Mouse (Mus musculus): ENCODE measurements around the gene Ssr1. TPM values are rescaled to one million over a fixed set of nuclear protein-coding genes. Genes with fewer than 3 reads are reported as not detected.

Ssr1 gene
- polyA plus RNA-seq, 1 experiment: 10.5 TPM

DNA sequence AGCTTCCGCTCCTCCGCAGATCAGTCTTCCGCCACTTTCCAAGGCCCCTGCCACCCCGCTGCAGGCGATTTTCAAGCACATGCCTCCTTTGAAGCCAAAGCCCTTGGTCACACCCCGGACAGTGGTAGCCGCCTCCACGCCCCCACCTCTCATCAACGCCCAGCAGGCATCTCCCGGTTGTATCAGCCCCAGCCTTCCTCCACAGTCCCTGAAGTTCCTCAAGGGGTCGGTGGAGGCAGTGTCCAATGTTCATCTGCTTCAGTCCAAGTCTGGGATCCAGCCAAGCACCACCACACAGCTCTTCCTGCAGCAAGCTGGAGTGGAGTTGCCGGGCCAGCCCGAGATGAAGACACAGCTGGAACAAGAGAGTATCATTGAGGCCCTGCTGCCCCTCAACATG, 63.9 kb downstream of the Ssr1 start:
- Histone ChIP-seq H3K36me3 (ENCODE audit: control insufficient read depth, insufficient read depth, low read length) (peaks cover 4% of the 10 kb centered on the region; the same call in 1 of the 2 replicates), H3K4me3 (ENCODE audit: insufficient read depth, low read depth, low read length) (no peak overlapping the region), H3K27me3 (replicated peaks; ENCODE audit: control insufficient read depth, insufficient read depth, low read length) (no peaks in the 10 kb centered on the region), H3K4me1 (ENCODE audit: control insufficient read depth, insufficient read depth, low read length) (peaks cover 15% of the 10 kb centered on the region), H3K27ac (ENCODE audit: insufficient read depth, low read depth, low read length) (no peak overlapping the region)
- TF ChIP-seq CTCF (conservative IDR thresholded peaks at IDR 0.05; ENCODE audit: insufficient read depth, insufficient read length, low read depth, low read length) (no peak), POLR2A (IDR thresholded peaks at IDR 0.05; ENCODE audit: low read depth, low read length) (no peak)
- WGBS: 79% methylated on average over 13 of the region's 13 CpGs
- DNase-seq: no peak

DNA sequence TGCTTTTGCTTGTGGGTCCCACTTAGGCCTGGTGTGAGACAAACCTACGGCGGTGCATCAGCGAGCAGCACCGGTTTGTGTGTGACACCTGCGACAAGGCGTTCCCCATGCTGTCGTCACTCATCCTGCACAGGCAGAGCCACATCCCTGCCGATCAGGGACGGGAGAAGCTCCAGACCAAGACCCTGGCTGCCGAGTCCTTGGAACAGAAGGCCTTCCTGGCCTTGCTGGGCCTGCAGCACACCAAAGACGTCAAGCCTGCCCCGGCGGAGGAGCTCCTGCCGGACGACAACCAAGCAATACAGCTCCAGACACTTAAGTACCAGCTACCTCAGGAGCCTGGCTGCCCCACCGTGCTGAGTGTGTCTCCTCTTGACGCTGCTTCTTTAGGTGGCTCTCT, 64.5 kb downstream of the Ssr1 start:
- Histone ChIP-seq H3K27ac (ENCODE audit: insufficient read depth, low read depth, low read length) (no peak overlapping the region), H3K27me3 (replicated peaks; ENCODE audit: control insufficient read depth, insufficient read depth, low read length) (no peaks in the 10 kb centered on the region), H3K4me1 (ENCODE audit: control insufficient read depth, insufficient read depth, low read length) (peaks cover 9% of the 10 kb centered on the region), H3K36me3 (ENCODE audit: control insufficient read depth, insufficient read depth, low read length) (peaks cover 4% of the 10 kb centered on the region), H3K4me3 (ENCODE audit: insufficient read depth, low read depth, low read length) (no peak overlapping the region)
- TF ChIP-seq CTCF (conservative IDR thresholded peaks at IDR 0.05; ENCODE audit: insufficient read depth, insufficient read length, low read depth, low read length): no peak
- TF ChIP-seq POLR2A (IDR thresholded peaks at IDR 0.05; ENCODE audit: low read depth, low read length): no peak
- WGBS: 93% methylated on average over 17 of the region's 17 CpGs
- DNase-seq: no peak

DNA sequence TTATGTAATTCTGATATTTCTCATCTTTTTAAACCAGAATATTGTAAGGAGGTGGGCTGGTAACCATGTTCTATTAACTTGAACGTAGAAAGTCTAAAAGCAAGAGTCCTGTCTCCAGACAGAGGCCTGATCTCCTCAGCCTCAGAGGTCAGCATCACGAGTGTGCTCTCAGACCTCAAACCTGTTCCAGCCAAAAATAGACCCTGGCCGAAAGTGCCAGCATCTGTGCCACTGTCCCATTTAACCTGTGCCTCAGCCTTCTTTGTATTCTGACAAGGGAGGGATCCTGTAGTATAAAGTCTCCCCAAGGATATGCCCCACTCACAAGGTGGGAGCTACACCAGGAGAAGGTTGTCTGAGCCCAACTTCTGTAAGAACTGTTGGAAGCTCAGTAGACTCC, 67.6 kb downstream of the Ssr1 start:
- no peaks in the 10 kb centered on the region; the same call in 1 of the 2 replicates for H3K4me1 ChIP-seq (ENCODE audit: control insufficient read depth, insufficient read depth, low read length)
- peaks cover 2% of the 10 kb centered on the region; the same call in 1 of the 2 replicates for H3K36me3 ChIP-seq (ENCODE audit: control insufficient read depth, insufficient read depth, low read length)
- DNase-seq: no peak
- H3K27me3 ChIP-seq (replicated peaks; ENCODE audit: control insufficient read depth, insufficient read depth, low read length): no peaks in the 10 kb centered on the region
- 88% methylated on average over 3 of the region's 3 CpGs for WGBS
- TF ChIP-seq CTCF (conservative IDR thresholded peaks at IDR 0.05; ENCODE audit: insufficient read depth, insufficient read length, low read depth, low read length) (no peak), POLR2A (IDR thresholded peaks at IDR 0.05; ENCODE audit: low read depth, low read length) (no peak)
- H3K27ac ChIP-seq (ENCODE audit: insufficient read depth, low read depth, low read length): no peak overlapping the region
- H3K4me3 ChIP-seq (ENCODE audit: insufficient read depth, low read depth, low read length): no peak overlapping the region

DNA sequence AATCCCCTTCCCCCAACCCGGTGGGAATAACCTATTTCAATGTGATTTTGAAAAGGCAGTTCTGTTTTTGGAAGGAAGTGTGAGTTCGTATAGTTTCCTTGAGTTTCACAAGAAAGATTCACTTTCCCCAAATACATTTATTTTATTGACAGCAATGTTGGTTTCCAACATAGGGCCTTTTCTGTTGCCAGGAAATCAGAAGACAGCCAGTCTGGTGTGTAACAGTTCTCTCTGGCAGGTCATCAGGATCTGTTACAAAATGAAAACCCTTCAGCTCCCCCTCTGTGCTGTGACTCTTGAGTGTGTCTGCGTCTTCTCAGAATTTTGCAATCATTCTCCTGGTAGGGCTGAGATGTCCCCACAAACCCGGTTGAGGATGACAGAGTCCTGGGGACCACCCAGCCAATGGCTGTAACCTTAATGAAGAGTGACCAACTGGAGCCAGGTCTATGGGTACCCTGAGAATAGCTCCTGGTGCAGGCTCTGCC, 69.5 kb downstream of the Ssr1 start:
- Histone ChIP-seq H3K36me3 (ENCODE audit: control insufficient read depth, insufficient read depth, low read length) (peaks cover 2% of the 10 kb centered on the region; the same call in 1 of the 2 replicates), H3K27ac (ENCODE audit: insufficient read depth, low read depth, low read length) (no peak overlapping the region), H3K4me1 (ENCODE audit: control insufficient read depth, insufficient read depth, low read length) (peaks cover 9% of the 10 kb centered on the region), H3K27me3 (replicated peaks; ENCODE audit: control insufficient read depth, insufficient read depth, low read length) (no peaks in the 10 kb centered on the region), H3K4me3 (ENCODE audit: insufficient read depth, low read depth, low read length) (no peak overlapping the region)
- no peak for TF ChIP-seq CTCF (conservative IDR thresholded peaks at IDR 0.05; ENCODE audit: insufficient read depth, insufficient read length, low read depth, low read length)
- no peak for TF ChIP-seq POLR2A (IDR thresholded peaks at IDR 0.05; ENCODE audit: low read depth, low read length)
- WGBS: 71% methylated on average over 4 of the region's 4 CpGs
- DNase-seq: no peak

DNA sequence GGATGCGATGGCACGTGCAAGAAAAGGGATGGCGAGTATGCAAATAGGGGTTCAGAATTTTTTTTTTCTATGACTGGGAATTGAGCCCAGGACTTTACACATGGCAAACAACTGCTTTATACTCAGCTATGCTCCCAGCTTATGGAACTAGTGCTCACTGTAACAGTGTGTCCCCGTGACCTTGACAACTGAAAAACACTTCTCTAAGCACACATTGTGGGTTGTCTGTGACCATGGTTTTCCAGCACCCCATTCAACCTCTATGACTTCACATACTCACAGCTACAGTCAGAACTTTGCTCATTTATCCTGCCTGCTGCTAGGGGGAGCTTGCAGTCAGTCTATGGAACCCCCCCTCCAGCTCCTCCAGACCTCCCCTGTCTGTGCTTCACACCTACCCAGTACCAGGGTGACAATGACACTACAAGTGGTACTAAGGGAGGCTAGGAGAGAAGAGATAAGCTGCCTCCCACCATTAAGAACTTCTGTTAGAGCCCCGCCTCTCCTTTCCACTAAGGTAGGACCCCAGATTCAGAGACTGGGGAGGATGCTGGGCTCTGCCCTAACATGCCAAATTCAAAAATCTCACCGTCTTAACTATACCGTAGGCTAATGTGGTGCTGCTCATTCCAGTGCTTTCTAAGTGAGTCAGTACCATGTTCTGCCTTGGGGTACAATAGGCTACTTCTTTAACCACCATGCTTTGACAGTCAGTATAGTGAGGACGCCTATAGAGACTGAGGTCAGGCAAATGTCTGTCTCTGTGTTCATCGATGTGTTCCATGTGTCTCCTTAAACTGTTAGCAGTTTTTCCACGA, 70.2 kb downstream of the Ssr1 start:
- Histone ChIP-seq H3K4me1 (ENCODE audit: control insufficient read depth, insufficient read depth, low read length) (peaks cover 15% of the 10 kb centered on the region), H3K4me3 (ENCODE audit: insufficient read depth, low read depth, low read length) (no peak overlapping the region), H3K27ac (ENCODE audit: insufficient read depth, low read depth, low read length) (no peak overlapping the region), H3K27me3 (replicated peaks; ENCODE audit: control insufficient read depth, insufficient read depth, low read length) (no peaks in the 10 kb centered on the region), H3K36me3 (ENCODE audit: control insufficient read depth, insufficient read depth, low read length) (peaks cover 2% of the 10 kb centered on the region; the same call in 1 of the 2 replicates)
- TF ChIP-seq POLR2A (IDR thresholded peaks at IDR 0.05; ENCODE audit: low read depth, low read length): no peak
- no peak for TF ChIP-seq CTCF (conservative IDR thresholded peaks at IDR 0.05; ENCODE audit: insufficient read depth, insufficient read length, low read depth, low read length)
- DNase-seq: no peak
- 78% methylated on average over 10 of the region's 10 CpGs for WGBS

DNA sequence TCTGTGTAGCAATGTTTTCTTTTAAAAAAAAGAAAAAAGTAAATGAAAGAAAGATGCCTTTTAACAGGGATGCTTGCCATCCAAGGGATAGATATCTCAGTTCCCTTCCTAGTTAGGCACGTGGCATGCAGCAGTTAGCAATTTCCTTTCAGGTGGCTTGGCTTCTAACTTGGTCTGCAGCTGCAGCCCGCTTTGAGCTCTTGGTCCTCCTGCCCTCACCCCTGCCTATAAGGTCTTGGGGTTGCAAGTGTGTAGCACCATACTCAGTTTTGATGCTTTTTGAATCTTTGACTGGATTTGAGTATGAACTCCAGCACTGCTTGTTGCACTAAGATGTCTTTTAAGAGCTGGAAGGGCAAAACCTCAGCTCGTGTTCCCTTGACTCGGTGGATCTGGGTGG, 70.9 kb downstream of the Ssr1 start:
- H3K27me3 ChIP-seq (replicated peaks; ENCODE audit: control insufficient read depth, insufficient read depth, low read length): no peaks in the 10 kb centered on the region
- H3K27ac ChIP-seq (ENCODE audit: insufficient read depth, low read depth, low read length): no peak overlapping the region
- DNase-seq: no peak
- WGBS: 83% methylated on average over 4 of the region's 4 CpGs
- peaks cover 22% of the 10 kb centered on the region for H3K4me1 ChIP-seq (ENCODE audit: control insufficient read depth, insufficient read depth, low read length)
- TF ChIP-seq CTCF (conservative IDR thresholded peaks at IDR 0.05; ENCODE audit: insufficient read depth, insufficient read length, low read depth, low read length) (no peak), POLR2A (IDR thresholded peaks at IDR 0.05; ENCODE audit: low read depth, low read length) (no peak)
- no peak overlapping the region for H3K4me3 ChIP-seq (ENCODE audit: insufficient read depth, low read depth, low read length)
- H3K36me3 ChIP-seq (ENCODE audit: control insufficient read depth, insufficient read depth, low read length): peaks cover 2% of the 10 kb centered on the region; the same call in 1 of the 2 replicates

DNA sequence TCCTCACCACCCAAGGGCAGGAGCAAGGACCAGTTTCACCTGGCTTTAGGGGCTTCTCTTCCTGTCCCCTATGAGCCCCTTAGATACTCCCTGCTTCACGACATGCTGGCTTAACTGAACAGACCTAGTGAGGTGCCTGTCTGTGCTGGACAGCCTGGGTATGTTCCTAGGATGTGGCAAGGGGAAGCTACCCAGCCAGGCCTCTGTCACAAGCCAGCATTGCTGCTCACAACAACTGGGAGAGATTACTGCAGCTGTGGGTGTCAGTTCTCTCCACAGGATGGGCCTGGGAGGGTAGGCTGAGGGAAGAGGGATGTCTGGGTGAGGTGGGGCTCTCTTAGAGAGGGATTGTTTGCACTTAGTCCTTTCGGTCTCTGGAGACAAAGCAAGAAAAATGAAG, 73.3 kb downstream of the Ssr1 start:
- DNase-seq: no peak
- 52% methylated on average over 2 of the region's 2 CpGs for WGBS
- Histone ChIP-seq H3K4me1 (ENCODE audit: control insufficient read depth, insufficient read depth, low read length) (peaks cover 25% of the 10 kb centered on the region), H3K27ac (ENCODE audit: insufficient read depth, low read depth, low read length) (peak overlapping the region; percentile 24), H3K27me3 (replicated peaks; ENCODE audit: control insufficient read depth, insufficient read depth, low read length) (no peaks in the 10 kb centered on the region), H3K4me3 (ENCODE audit: insufficient read depth, low read depth, low read length) (no peak overlapping the region), H3K36me3 (ENCODE audit: control insufficient read depth, insufficient read depth, low read length) (peaks cover 9% of the 10 kb centered on the region; the same call in 1 of the 2 replicates)
- TF ChIP-seq CTCF (conservative IDR thresholded peaks at IDR 0.05; ENCODE audit: insufficient read depth, insufficient read length, low read depth, low read length): no peak
- no peak for TF ChIP-seq POLR2A (IDR thresholded peaks at IDR 0.05; ENCODE audit: low read depth, low read length)

Data from kidney, adult 2 months (tissue).